Mouse (Mus musculus) kidney, adult 2 months (tissue): Measurements from ENCODE around the gene Tbc1d1.

Experiments
- CTCF ChIP-seq: fragments of 200-500 bp; conservative IDR thresholded peaks from 2 replicates; pipeline ENCODE4 v1.5.1; 2011; ENCODE audit warnings: low read depth, mild to moderate bottlenecking, control low read depth, low read length, moderate library complexity, mixed read lengths; ENCODE audit not compliant: insufficient read depth, insufficient read length
- POLR2A ChIP-seq: fragments of 200-500 bp; IDR thresholded peaks from one replicate; pipeline ENCODE4 v1.6.1; 2011; ENCODE audit warnings: low read depth, low read length, control low read depth

GRCm38 (mm10) chr5:64324353-64324752 is 168.2 kb downstream of the Tbc1d1 start:
- TF ChIP-seq CTCF: no peak
- TF ChIP-seq POLR2A: no peak
